Mouse (Mus musculus) cortical plate, adult 2 months (tissue): ENCODE results near the gene Klk15.

Source experiments
- CTCF ChIP-seq: fragments of 200-500 bp; IDR thresholded peaks from 2 replicates; pipeline ENCODE4 v1.5.1; 2011; ENCODE audit warnings: mild to moderate bottlenecking, control low read depth, low read length; ENCODE audit not compliant: insufficient read depth; ENCODE audit errors: extremely low read depth
- POLR2A ChIP-seq: fragments of 200-500 bp; IDR thresholded peaks from 2 replicates; pipeline ENCODE4 v1.6.1; 2011; ENCODE audit warnings: mild to moderate bottlenecking, low read length, control low read depth; ENCODE audit not compliant: insufficient read depth; ENCODE audit errors: extremely low read depth

DNA sequence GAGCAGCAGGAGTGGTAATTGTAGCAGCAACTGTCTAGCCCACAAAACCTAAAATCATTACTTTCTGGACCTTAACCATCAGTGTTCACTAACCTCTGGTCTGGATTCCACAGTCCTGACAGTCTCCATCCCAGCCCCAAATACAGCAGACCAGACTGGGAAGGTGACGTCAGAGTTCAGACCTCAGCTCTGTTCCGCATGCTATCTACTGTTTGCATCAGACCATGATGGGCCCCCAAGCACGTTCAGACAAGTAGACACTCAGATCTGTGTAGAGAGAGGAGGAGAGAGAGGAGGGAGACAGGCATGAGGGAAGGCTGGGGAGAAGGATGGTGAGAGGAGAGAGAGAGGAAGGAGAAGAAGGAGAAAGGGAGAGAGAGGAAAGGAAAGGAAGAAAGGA is 41.8 kb upstream of the Klk15 start:
- no peak for TF ChIP-seq CTCF
- no peak for TF ChIP-seq POLR2A
